8 mouse cellular contexts compared by ENCODE assay signal in the genomic region with DNA sequence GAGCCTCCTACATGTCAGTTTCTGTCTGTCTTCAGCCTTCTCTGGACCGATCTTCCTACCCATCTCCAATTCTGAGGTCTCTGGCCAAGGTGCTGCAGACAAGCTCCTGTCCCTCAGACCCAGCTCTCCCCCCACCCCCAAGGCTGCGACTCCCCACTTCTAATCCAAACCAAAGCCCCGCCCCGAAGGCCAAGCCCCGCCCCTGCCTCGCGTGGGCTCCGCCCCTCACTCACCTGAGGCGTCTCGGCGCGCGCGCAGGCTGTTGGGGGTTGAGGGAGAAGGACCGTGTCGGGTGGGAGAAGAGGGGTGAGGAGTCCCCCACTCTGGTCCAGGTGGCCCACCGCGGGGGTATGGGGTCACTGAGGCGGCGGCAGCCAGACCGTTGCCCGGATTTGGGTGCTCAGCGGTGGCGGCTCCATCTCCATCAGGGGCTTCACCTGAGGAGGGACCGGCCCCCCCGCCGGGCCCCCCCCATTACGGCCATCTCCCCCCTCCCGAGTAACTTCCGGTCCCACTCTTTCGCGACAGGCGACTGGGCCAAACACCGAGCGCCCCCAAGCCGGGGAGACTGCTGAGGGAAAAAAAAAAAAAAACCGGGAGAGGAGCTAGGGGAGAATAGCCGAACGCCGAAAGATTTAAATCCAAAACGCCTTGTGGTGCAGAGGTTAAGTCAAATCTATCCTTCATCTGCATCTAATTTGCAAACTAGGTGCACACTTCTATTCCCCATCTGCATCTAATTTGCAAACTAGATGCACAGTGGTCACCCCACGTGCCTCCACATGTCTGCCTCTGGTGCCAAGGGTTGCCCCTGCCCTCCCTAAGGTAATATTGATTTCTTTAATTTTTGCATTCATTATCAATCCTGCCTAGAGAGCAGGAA. TPM values are rescaled to one million over a fixed set of nuclear protein-coding genes. Genes with fewer than 3 reads are reported as not detected.
DNase-seq lines count a peak whose midpoint lies in the region; ATAC-seq and TF ChIP-seq lines count a peak whose summit lies in the region.

No protein-coding gene starts in this region.

- ATAC-seq in forebrain, embryonic 12.5 days (ENCODE audit: low FRiP score) = peak; percentile 66
- peak; percentile 80 for ATAC-seq in hindbrain, postnatal 0 days

- peaks cover 6% of the 10 kb centered on the region; the same call in 1 of the 2 replicates for H3K36me3 ChIP-seq in forebrain, embryonic 12.5 days (replicated peaks)
- peaks cover 11% of the 10 kb centered on the region; the same call in 1 of the 2 replicates for H3K36me3 ChIP-seq in hindbrain, postnatal 0 days (ENCODE audit: insufficient read depth, low read length)

- peaks cover 12% of the 10 kb centered on the region for H3K27me3 ChIP-seq in forebrain, embryonic 12.5 days
- no peaks in the 10 kb centered on the region for H3K27me3 ChIP-seq in hindbrain, postnatal 0 days (ENCODE audit: insufficient read depth, low read length)

- H3K4me3 ChIP-seq in forebrain, embryonic 12.5 days (replicated peaks) = peak overlapping the region; percentile 78
- H3K4me3 ChIP-seq in hindbrain, postnatal 0 days (ENCODE audit: low read length) = peak overlapping the region; percentile 76
- H3K4me3 ChIP-seq in left cerebral cortex, adult 2 months = peak overlapping the region; percentile 80

- intact Hi-C loops in left cerebral cortex, adult 2 months (cut with DNase I) = loop anchor here (2.0 kb wide), 1 partner anchor 24 kb away; the partner anchor contains the start of gene Ikzf4

- DNase-seq in ES-CJ7 (ENCODE audit: low read depth, low spot score) = peak; percentile 86
- DNase-seq in cerebellum, adult 11 months = peak; percentile 86
- peak; percentile 77 for DNase-seq in hindbrain, postnatal 0 days (ENCODE audit: low spot score)
- peak; percentile 69 to 80 for DNase-seq in left cerebral cortex, adult 2 months (ENCODE audit: extremely low spot score in 1 of 2, low spot score in 2 of 2)
- DNase-seq in lung, postnatal 36 days = peak; percentile 80
- DNase-seq in right cerebral cortex, postnatal 10 days (ENCODE audit: low spot score in 2 of 2) = peak; percentile 69 to 79
- peak; percentile 70 for DNase-seq in urinary bladder, postnatal 25 days (ENCODE audit: low spot score)

- peak overlapping the region; percentile 31; the same call in 1 of the 2 replicates for H3K27ac ChIP-seq in forebrain, embryonic 12.5 days
- H3K27ac ChIP-seq in hindbrain, postnatal 0 days = peak overlapping the region; percentile 81
- peak overlapping the region; percentile 90 for H3K27ac ChIP-seq in left cerebral cortex, adult 2 months

- TF ChIP-seq CTCF in hindbrain, postnatal 0 days (IDR thresholded peaks at IDR 0.05; ENCODE audit: low read depth) = no peak
- TF ChIP-seq CTCF in left cerebral cortex, adult 2 months (IDR thresholded peaks at IDR 0.05) = no peak

- no peaks in the 10 kb centered on the region for H3K9me3 ChIP-seq in forebrain, embryonic 12.5 days
- no peaks in the 10 kb centered on the region for H3K9me3 ChIP-seq in hindbrain, postnatal 0 days (ENCODE audit: low read length)

- peak overlapping the region; percentile 75 for H3K9ac ChIP-seq in forebrain, embryonic 12.5 days
- H3K9ac ChIP-seq in hindbrain, postnatal 0 days (replicated peaks; ENCODE audit: low read length) = peak overlapping the region; percentile 78

- peaks cover 18% of the 10 kb centered on the region for H3K4me1 ChIP-seq in forebrain, embryonic 12.5 days
- H3K4me1 ChIP-seq in hindbrain, postnatal 0 days (ENCODE audit: insufficient read depth, low read length) = no peaks in the 10 kb centered on the region; the same call in 1 of the 2 replicates

- H3K4me2 ChIP-seq in forebrain, embryonic 12.5 days = peak overlapping the region; percentile 78
- peak overlapping the region; percentile 83 for H3K4me2 ChIP-seq in hindbrain, postnatal 0 days (ENCODE audit: low read depth, low read length)

- WGBS in forebrain, embryonic 12.5 days = under 1% methylated on average over 40 of the region's 42 CpGs
- WGBS in hindbrain, postnatal 0 days = under 1% methylated on average over 40 of the region's 42 CpGs

RNA-seq across cellular contexts. Expression of gene Suox, which starts 4.8 kb away (rescaled TPM):
- 10.4 and 10.7 TPM in 2 replicates for polyA plus RNA-seq in forebrain, embryonic 12.5 days (2016; fragmentation: Nextera tagmentation; extraction: Ambion mirVana)
- 15.3 and 15.5 TPM in 2 replicates for total RNA-seq in hindbrain, postnatal 0 days (2014; rRNA removed)
- polyA plus RNA-seq in hindbrain, postnatal 0 days (2015; fragmentation: Nextera tagmentation; extraction: Ambion mirVana) = 10.3 and 10.9 TPM in 2 replicates
- total RNA-seq in left cerebral cortex, adult 2 months (2021) = 10 to 100 TPM; 11.3 to 12.3 TPM

RNA-seq across cellular contexts. Expression of gene Ikzf4, which starts 23.2 kb away (rescaled TPM):
- polyA plus RNA-seq in forebrain, embryonic 12.5 days (2016; fragmentation: Nextera tagmentation; extraction: Ambion mirVana) = 6.8 and 7.7 TPM in 2 replicates
- total RNA-seq in hindbrain, postnatal 0 days (2014; rRNA removed) = 11.0 and 90.5 TPM in 2 replicates
- 8.6 and 9.8 TPM in 2 replicates for polyA plus RNA-seq in hindbrain, postnatal 0 days (2015; fragmentation: Nextera tagmentation; extraction: Ambion mirVana)
- total RNA-seq in left cerebral cortex, adult 2 months (2021) = 10 to 100 TPM; 16.2 to 16.8 TPM

RNA-seq across cellular contexts. Expression of gene Rab5b, which starts 27.0 kb away (rescaled TPM):
- polyA plus RNA-seq in forebrain, embryonic 12.5 days (2016; fragmentation: Nextera tagmentation; extraction: Ambion mirVana) = 90.9 and 98.8 TPM in 2 replicates
- 108 and 127 TPM in 2 replicates for total RNA-seq in hindbrain, postnatal 0 days (2014; rRNA removed)
- polyA plus RNA-seq in hindbrain, postnatal 0 days (2015; fragmentation: Nextera tagmentation; extraction: Ambion mirVana) = 97.5 and 99.7 TPM in 2 replicates
- total RNA-seq in left cerebral cortex, adult 2 months (2021) = 100 to 1,000 TPM; 123 to 132 TPM

RNA-seq across cellular contexts. Expression of gene Pmel, which starts 35.0 kb away (rescaled TPM):
- 0.88 and 4.4 TPM in 2 replicates for polyA plus RNA-seq in forebrain, embryonic 12.5 days (2016; fragmentation: Nextera tagmentation; extraction: Ambion mirVana)
- 0.63 and 1.0 TPM in 2 replicates for total RNA-seq in hindbrain, postnatal 0 days (2014; rRNA removed)
- polyA plus RNA-seq in hindbrain, postnatal 0 days (2015; fragmentation: Nextera tagmentation; extraction: Ambion mirVana) = 1.0 and 1.4 TPM in 2 replicates
- under 1 TPM; 0.36 to 0.75 TPM for total RNA-seq in left cerebral cortex, adult 2 months (2021)

RNA-seq across cellular contexts. Expression of gene Cdk2, which starts 35.8 kb away (rescaled TPM):
- 95.2 and 104 TPM in 2 replicates for polyA plus RNA-seq in forebrain, embryonic 12.5 days (2016; fragmentation: Nextera tagmentation; extraction: Ambion mirVana)
- total RNA-seq in hindbrain, postnatal 0 days (2014; rRNA removed) = 17.5 and 21.2 TPM in 2 replicates
- 16.6 and 17.7 TPM in 2 replicates for polyA plus RNA-seq in hindbrain, postnatal 0 days (2015; fragmentation: Nextera tagmentation; extraction: Ambion mirVana)
- total RNA-seq in left cerebral cortex, adult 2 months (2021) = 1 to 10 TPM; 2.2 to 2.6 TPM

Comparison
In these comparisons a context has a peak if more than half of its experiments do, and no peak if none do; other contexts are left out.
1. Peak in every context shown above with its lines: DNase-seq, ATAC-seq, H3K4me3 ChIP-seq and H3K27ac ChIP-seq.
2. H3K27ac ChIP-seq: peak in every context shown above with its lines; median percentile 90 in left cerebral cortex, adult 2 months; 81 in hindbrain, postnatal 0 days; 31 in forebrain, embryonic 12.5 days.